Mouse (Mus musculus): Measurements from ENCODE around the gene Cdk19. TPM values are rescaled to one million over a fixed set of nuclear protein-coding genes. Genes with fewer than 3 reads are reported as not detected.

Cdk19 gene
- polyA plus RNA-seq, 1 experiment from 2014 or later: 7.3 TPM

GRCm38 (mm10) chr10:40442076-40442475, 102.7 kb downstream of the Cdk19 start:
- Histone ChIP-seq H3K4me1 (replicated peaks; ENCODE audit: insufficient read depth, low read length) (peaks cover 1% of the 10 kb centered on the region; the same call in 1 of the 2 replicates), H3K4me3 (replicated peaks; ENCODE audit: low read depth, low read length) (no peak overlapping the region), H3K27ac (no peak overlapping the region), H3K4me2 (ENCODE audit: low read length) (no peak overlapping the region), H3K9me3 (replicated peaks; ENCODE audit: low read length) (no peaks in the 10 kb centered on the region), H3K27me3 (ENCODE audit: insufficient read depth, low read length) (no peaks in the 10 kb centered on the region), H3K36me3 (ENCODE audit: insufficient read depth, low read length) (no peaks in the 10 kb centered on the region), H3K9ac (ENCODE audit: low read depth, low read length) (no peak overlapping the region)
- no peak for DNase-seq (ENCODE audit: low spot score)
- TF ChIP-seq CTCF (IDR thresholded peaks at IDR 0.05; ENCODE audit: low read depth): no peak
- no peak for ATAC-seq (replicated peaks; ENCODE audit: low FRiP score, low read depth)
- 91% methylated on average over 1 of the region's 1 CpGs for WGBS

- H3K4me2 ChIP-seq (ENCODE audit: low read length): no peak overlapping the region
- no peak overlapping the region for H3K9ac ChIP-seq (ENCODE audit: low read depth, low read length)
- H3K4me3 ChIP-seq (replicated peaks; ENCODE audit: low read depth, low read length): no peak overlapping the region
- no peaks in the 10 kb centered on the region for H3K36me3 ChIP-seq (ENCODE audit: insufficient read depth, low read length)
- no peaks in the 10 kb centered on the region for H3K27me3 ChIP-seq (ENCODE audit: insufficient read depth, low read length)
- no peaks in the 10 kb centered on the region for H3K9me3 ChIP-seq (replicated peaks; ENCODE audit: low read length)
- DNase-seq (ENCODE audit: low spot score): no peak
- H3K4me1 ChIP-seq (replicated peaks; ENCODE audit: insufficient read depth, low read length): peaks cover 3% of the 10 kb centered on the region; the same call in 1 of the 2 replicates
- TF ChIP-seq CTCF (IDR thresholded peaks at IDR 0.05; ENCODE audit: low read depth): no peak
- 72% methylated on average over 7 of the region's 7 CpGs for WGBS
- H3K27ac ChIP-seq: no peak overlapping the region
- no peak for ATAC-seq (replicated peaks; ENCODE audit: low FRiP score, low read depth)
These were observed 104.0 kb downstream of the Cdk19 start for GRCm38 (mm10) chr10:40443371-40443770.

- Histone ChIP-seq H3K4me2 (ENCODE audit: low read length) (no peak overlapping the region), H3K36me3 (ENCODE audit: insufficient read depth, low read length) (no peaks in the 10 kb centered on the region), H3K4me1 (replicated peaks; ENCODE audit: insufficient read depth, low read length) (peaks cover 3% of the 10 kb centered on the region; the same call in 1 of the 2 replicates), H3K9me3 (replicated peaks; ENCODE audit: low read length) (no peaks in the 10 kb centered on the region), H3K4me3 (replicated peaks; ENCODE audit: low read depth, low read length) (no peak overlapping the region), H3K27me3 (ENCODE audit: insufficient read depth, low read length) (no peaks in the 10 kb centered on the region), H3K9ac (ENCODE audit: low read depth, low read length) (no peak overlapping the region), H3K27ac (no peak overlapping the region)
- ATAC-seq (replicated peaks; ENCODE audit: low FRiP score, low read depth) (no peak), DNase-seq (ENCODE audit: low spot score) (no peak)
- no peak for TF ChIP-seq CTCF (IDR thresholded peaks at IDR 0.05; ENCODE audit: low read depth)
- 64% methylated on average over 6 of the region's 6 CpGs for WGBS
These were observed 104.5 kb downstream of the Cdk19 start for GRCm38 (mm10) chr10:40443806-40444357.

GRCm38 (mm10) chr10:40444586-40444985, 105.2 kb downstream of the Cdk19 start:
- WGBS: 86% methylated on average over 4 of the region's 4 CpGs
- no peak for ATAC-seq (replicated peaks; ENCODE audit: low FRiP score, low read depth)
- no peak for TF ChIP-seq CTCF (IDR thresholded peaks at IDR 0.05; ENCODE audit: low read depth)

GRCm38 (mm10) chr10:40446088-40446604, 106.8 kb downstream of the Cdk19 start:
- Histone ChIP-seq H3K9me3 (replicated peaks; ENCODE audit: low read length) (no peaks in the 10 kb centered on the region), H3K9ac (ENCODE audit: low read depth, low read length) (no peak overlapping the region), H3K36me3 (ENCODE audit: insufficient read depth, low read length) (no peaks in the 10 kb centered on the region), H3K4me1 (replicated peaks; ENCODE audit: insufficient read depth, low read length) (peaks cover 3% of the 10 kb centered on the region; the same call in 1 of the 2 replicates), H3K4me2 (ENCODE audit: low read length) (no peak overlapping the region), H3K27me3 (ENCODE audit: insufficient read depth, low read length) (no peaks in the 10 kb centered on the region), H3K27ac (no peak overlapping the region), H3K4me3 (replicated peaks; ENCODE audit: low read depth, low read length) (no peak overlapping the region)
- no peak for DNase-seq (ENCODE audit: low spot score)
- TF ChIP-seq CTCF (IDR thresholded peaks at IDR 0.05; ENCODE audit: low read depth): no peak
- no peak for ATAC-seq (replicated peaks; ENCODE audit: low FRiP score, low read depth)
- 66% methylated on average over 3 of the region's 3 CpGs for WGBS

More at GRCm38 (mm10) chr10:40444586-40444985, 105.2 kb downstream of the Cdk19 start:
- Histone ChIP-seq H3K4me2 (ENCODE audit: low read length) (no peak overlapping the region), H3K4me3 (replicated peaks; ENCODE audit: low read depth, low read length) (no peak overlapping the region), H3K27me3 (ENCODE audit: insufficient read depth, low read length) (no peaks in the 10 kb centered on the region), H3K27ac (no peak overlapping the region), H3K4me1 (replicated peaks; ENCODE audit: insufficient read depth, low read length) (peaks cover 3% of the 10 kb centered on the region; the same call in 1 of the 2 replicates), H3K9ac (ENCODE audit: low read depth, low read length) (no peak overlapping the region), H3K9me3 (replicated peaks; ENCODE audit: low read length) (no peaks in the 10 kb centered on the region), H3K36me3 (ENCODE audit: insufficient read depth, low read length) (no peaks in the 10 kb centered on the region)
- DNase-seq (ENCODE audit: low spot score): no peak

GRCm38 (mm10) chr10:40446630-40447029, 107.3 kb downstream of the Cdk19 start:
- Histone ChIP-seq H3K9me3 (replicated peaks; ENCODE audit: low read length) (no peaks in the 10 kb centered on the region), H3K4me1 (replicated peaks; ENCODE audit: insufficient read depth, low read length) (peaks cover 3% of the 10 kb centered on the region; the same call in 1 of the 2 replicates), H3K4me2 (ENCODE audit: low read length) (no peak overlapping the region), H3K27ac (no peak overlapping the region), H3K36me3 (ENCODE audit: insufficient read depth, low read length) (no peaks in the 10 kb centered on the region), H3K4me3 (replicated peaks; ENCODE audit: low read depth, low read length) (no peak overlapping the region), H3K9ac (ENCODE audit: low read depth, low read length) (no peak overlapping the region), H3K27me3 (ENCODE audit: insufficient read depth, low read length) (no peaks in the 10 kb centered on the region)
- ATAC-seq (replicated peaks; ENCODE audit: low FRiP score, low read depth) (no peak), DNase-seq (ENCODE audit: low spot score) (no peak)
- no peak for TF ChIP-seq CTCF (IDR thresholded peaks at IDR 0.05; ENCODE audit: low read depth)
- WGBS: 52% methylated on average over 3 of the region's 3 CpGs

All from kidney, postnatal 0 days (tissue).